In genomic region chr5:137332857-137333511, GRCm38 (mm10) we compare ENCODE assay signal across 8 mouse cellular contexts. TPM values are rescaled to one million over a fixed set of nuclear protein-coding genes. Genes with fewer than 3 reads are reported as not detected.
A peak's percentile ranks its signal among the peaks of the same experiment; 100 is the strongest.
DNase-seq lines count a peak whose midpoint lies in the region; ATAC-seq and TF ChIP-seq lines count a peak whose summit lies in the region.

No protein-coding gene starts in this region.

- H3K4me3 ChIP-seq in heart, embryonic 16.5 days (ENCODE audit: low read length): peak overlapping the region; percentile 67
- peak overlapping the region; percentile 82 to 90 for H3K4me3 ChIP-seq in ES-E14 (ENCODE audit: insufficient read depth in 1 of 2, low read depth in 1 of 2, low read length in 2 of 2, poor library complexity in 1 of 2, severe bottlenecking in 1 of 2)
- H3K4me3 ChIP-seq in hindbrain, embryonic 10.5 days: peak overlapping the region; percentile 79
- H3K4me3 ChIP-seq in midbrain, embryonic 12.5 days: peak overlapping the region; percentile 69

- no peak for ATAC-seq in heart, embryonic 16.5 days (replicated peaks; ENCODE audit: extremely low read depth, insufficient read depth, low FRiP score)
- no peak; the same call in 1 of the 2 replicates for ATAC-seq in midbrain, embryonic 12.5 days (ENCODE audit: low FRiP score, low read depth)

- no peak overlapping the region for H3K27ac ChIP-seq in heart, embryonic 16.5 days (ENCODE audit: low read length)
- H3K27ac ChIP-seq in ES-E14 (ENCODE audit: insufficient read depth, low read depth, low read length, poor library complexity, severe bottlenecking): no peak overlapping the region
- H3K27ac ChIP-seq in hindbrain, embryonic 10.5 days: peak overlapping the region; percentile 91
- peak overlapping the region; percentile 76 for H3K27ac ChIP-seq in midbrain, embryonic 12.5 days (replicated peaks)

- H3K36me3 ChIP-seq in heart, embryonic 16.5 days (ENCODE audit: control insufficient read depth, insufficient read depth): no peaks in the 10 kb centered on the region
- H3K36me3 ChIP-seq in ES-E14 (ENCODE audit: control insufficient read depth, insufficient read depth, low read length, poor library complexity, severe bottlenecking): no peaks in the 10 kb centered on the region; the same call in 1 of the 2 replicates
- peaks cover 6% of the 10 kb centered on the region; the same call in 1 of the 2 replicates for H3K36me3 ChIP-seq in hindbrain, embryonic 10.5 days
- peaks cover 3% of the 10 kb centered on the region; the same call in 1 of the 2 replicates for H3K36me3 ChIP-seq in midbrain, embryonic 12.5 days

- no peaks in the 10 kb centered on the region for H3K27me3 ChIP-seq in heart, embryonic 16.5 days (ENCODE audit: control insufficient read depth, insufficient read depth, low read length)
- no peaks in the 10 kb centered on the region for H3K27me3 ChIP-seq in hindbrain, embryonic 10.5 days (ENCODE audit: insufficient read depth, poor library complexity, severe bottlenecking)
- H3K27me3 ChIP-seq in midbrain, embryonic 12.5 days: 0 out of 2 replicates have a peak, but pooled peaks cover 5% of the 10 kb centered on the region

- in situ Hi-C loops in ES-E14 (cut with MboI; ENCODE audit: low sequenced_read_pairs in 2 of 2, unreplicated experiment in 2 of 2): no loop called here

- no peaks in the 10 kb centered on the region for H3K9me3 ChIP-seq in heart, embryonic 16.5 days (replicated peaks; ENCODE audit: control insufficient read depth, low read length)
- H3K9me3 ChIP-seq in ES-E14 (ENCODE audit: control insufficient read depth, insufficient read depth, low read depth, low read length): no peaks in the 10 kb centered on the region
- H3K9me3 ChIP-seq in hindbrain, embryonic 10.5 days: no peaks in the 10 kb centered on the region
- no peaks in the 10 kb centered on the region for H3K9me3 ChIP-seq in midbrain, embryonic 12.5 days

- no peak for DNase-seq in heart, adult 8-10 months (ENCODE audit: low spot score)
- DNase-seq in ES-E14 (ENCODE audit: low read depth, low spot score): no peak
- DNase-seq in hindbrain, embryonic 10.5 days (ENCODE audit: low spot score): no peak
- DNase-seq in embryo, embryonic 10.5 days (ENCODE audit: low spot score): no peak
- no peak for DNase-seq in ovary, postnatal 14 days (ENCODE audit: low spot score)
- DNase-seq in gastrocnemius, postnatal 4 days (ENCODE audit: low spot score in 2 of 2): no peak

- WGBS in heart, embryonic 16.5 days: 23% methylated on average over 15 of the region's 15 CpGs
- 19% methylated on average over 15 of the region's 15 CpGs for WGBS in hindbrain, embryonic 10.5 days
- 15% methylated on average over 15 of the region's 15 CpGs for WGBS in midbrain, embryonic 12.5 days

- H3K4me2 ChIP-seq in heart, embryonic 16.5 days (ENCODE audit: low read depth, low read length): peak overlapping the region; percentile 92
- H3K4me2 ChIP-seq in midbrain, embryonic 12.5 days (replicated peaks): peak overlapping the region; percentile 95

- H3K9ac ChIP-seq in heart, embryonic 16.5 days (ENCODE audit: low read length): peak overlapping the region; percentile 59
- H3K9ac ChIP-seq in ES-E14 (ENCODE audit: insufficient read depth, low read depth, low read length, poor library complexity, severe bottlenecking): peak overlapping the region; percentile 59; the same call in 1 of the 2 replicates
- peak overlapping the region; percentile 85 for H3K9ac ChIP-seq in midbrain, embryonic 12.5 days (replicated peaks)

- peaks cover 9% of the 10 kb centered on the region; the same call in 1 of the 2 replicates for H3K4me1 ChIP-seq in heart, embryonic 16.5 days (ENCODE audit: control insufficient read depth, insufficient read depth, low read length)
- H3K4me1 ChIP-seq in ES-E14 (ENCODE audit: control insufficient read depth in 2 of 2, insufficient read depth in 2 of 2, low read length in 2 of 2, poor library complexity in 1 of 2): peaks cover 13 to 22% of the 10 kb centered on the region in 2 experiments
- H3K4me1 ChIP-seq in hindbrain, embryonic 10.5 days (replicated peaks): peaks cover 34% of the 10 kb centered on the region
- H3K4me1 ChIP-seq in midbrain, embryonic 12.5 days: peaks cover 11% of the 10 kb centered on the region

TF ChIP-seq in ES-E14, 5 proteins besides CTCF, POLR2A, EP300 and RAD21:
- TF ChIP-seq CHD2 (IDR thresholded peaks at IDR 0.05; ENCODE audit: low read depth, low read length) (no peak), MAFK (IDR thresholded peaks at IDR 0.05; ENCODE audit: insufficient read depth, low read depth, low read length) (no peak), ZC3H11A (IDR thresholded peaks at IDR 0.05; ENCODE audit: borderline replicate concordance, low read depth, low read length) (no peak), HCFC1 (IDR thresholded peaks at IDR 0.05; ENCODE audit: borderline replicate concordance, insufficient read depth, low read length) (no peak), ZNF384 (IDR thresholded peaks at IDR 0.05; ENCODE audit: low read depth, low read length) (no peak)

RNA-seq across cellular contexts. Expression of gene Slc12a9, which starts 0.4 kb away (rescaled TPM):
- 7.7 and 8.5 TPM in 2 replicates for polyA plus RNA-seq in heart, embryonic 16.5 days (2015; fragmentation: Nextera tagmentation; extraction: Ambion mirVana)
- total RNA-seq in heart, adult 8-10 months (2022): 1 to 10 TPM; 1.3 to 2.1 (median 2.0) TPM
- total RNA-seq in ES-E14 (2012; rRNA removed): 20.9 and 34.9 TPM in 2 replicates
- 14.2 and 17.2 TPM in 2 replicates for polyA plus RNA-seq in hindbrain, embryonic 10.5 days (2016; fragmentation: Nextera tagmentation; extraction: Ambion mirVana)
- polyA plus RNA-seq in midbrain, embryonic 12.5 days (2016; fragmentation: Nextera tagmentation; extraction: Ambion mirVana): 22.7 and 22.9 TPM in 2 replicates
- total RNA-seq in gastrocnemius, postnatal 4 days (2021): 10 to 100 TPM in 1 of 2 experiments, 1 to 10 TPM in 1; 8.2 to 10.3 TPM

RNA-seq across cellular contexts. Expression of gene Ephb4, which starts 16.9 kb away (rescaled TPM):
- 32.1 and 36.4 TPM in 2 replicates for polyA plus RNA-seq in heart, embryonic 16.5 days (2015; fragmentation: Nextera tagmentation; extraction: Ambion mirVana)
- 10 to 100 TPM; 43.7 to 47.3 (median 46.3) TPM for total RNA-seq in heart, adult 8-10 months (2022)
- total RNA-seq in ES-E14 (2012; rRNA removed): 34.3 and 58.8 TPM in 2 replicates
- polyA plus RNA-seq in hindbrain, embryonic 10.5 days (2016; fragmentation: Nextera tagmentation; extraction: Ambion mirVana): 29.7 and 31.4 TPM in 2 replicates
- 27.0 and 28.9 TPM in 2 replicates for polyA plus RNA-seq in midbrain, embryonic 12.5 days (2016; fragmentation: Nextera tagmentation; extraction: Ambion mirVana)
- 10 to 100 TPM; 56.9 to 57.6 TPM for total RNA-seq in gastrocnemius, postnatal 4 days (2021)

RNA-seq across cellular contexts. Expression of gene Trip6, which starts 18.8 kb away (rescaled TPM):
- polyA plus RNA-seq in heart, embryonic 16.5 days (2015; fragmentation: Nextera tagmentation; extraction: Ambion mirVana): 43.1 and 49.7 TPM in 2 replicates
- total RNA-seq in heart, adult 8-10 months (2022): 10 to 100 TPM; 11.5 to 13.2 (median 12.4) TPM
- total RNA-seq in ES-E14 (2012; rRNA removed): 22.7 and 24.2 TPM in 2 replicates
- 53.9 and 57.2 TPM in 2 replicates for polyA plus RNA-seq in hindbrain, embryonic 10.5 days (2016; fragmentation: Nextera tagmentation; extraction: Ambion mirVana)
- 34.9 and 43.3 TPM in 2 replicates for polyA plus RNA-seq in midbrain, embryonic 12.5 days (2016; fragmentation: Nextera tagmentation; extraction: Ambion mirVana)
- 10 to 100 TPM; 31.2 to 31.9 TPM for total RNA-seq in gastrocnemius, postnatal 4 days (2021)

RNA-seq across cellular contexts. Expression of gene Srrt, which starts 25.5 kb away (rescaled TPM):
- 94.5 and 97.0 TPM in 2 replicates for polyA plus RNA-seq in heart, embryonic 16.5 days (2015; fragmentation: Nextera tagmentation; extraction: Ambion mirVana)
- total RNA-seq in heart, adult 8-10 months (2022): 10 to 100 TPM; 54.4 to 62.6 (median 60.3) TPM
- total RNA-seq in ES-E14 (2012; rRNA removed): 350 and 528 TPM in 2 replicates
- 175 and 186 TPM in 2 replicates for polyA plus RNA-seq in hindbrain, embryonic 10.5 days (2016; fragmentation: Nextera tagmentation; extraction: Ambion mirVana)
- polyA plus RNA-seq in midbrain, embryonic 12.5 days (2016; fragmentation: Nextera tagmentation; extraction: Ambion mirVana): 178 and 180 TPM in 2 replicates
- total RNA-seq in gastrocnemius, postnatal 4 days (2021): 100 to 1,000 TPM; 113 to 138 TPM

RNA-seq across cellular contexts. Expression of gene Ufsp1, which starts 38.6 kb away (rescaled TPM):
- 8.5 TPM in 2 replicates for polyA plus RNA-seq in heart, embryonic 16.5 days (2015; fragmentation: Nextera tagmentation; extraction: Ambion mirVana)
- total RNA-seq in heart, adult 8-10 months (2022): 10 to 100 TPM in 2 of 4 experiments, 1 to 10 TPM in 2; 7.7 to 10.4 (median 9.7) TPM
- total RNA-seq in ES-E14 (2012; rRNA removed): 3.6 and 6.3 TPM in 2 replicates
- polyA plus RNA-seq in hindbrain, embryonic 10.5 days (2016; fragmentation: Nextera tagmentation; extraction: Ambion mirVana): 10.6 and 12.2 TPM in 2 replicates
- polyA plus RNA-seq in midbrain, embryonic 12.5 days (2016; fragmentation: Nextera tagmentation; extraction: Ambion mirVana): 7.9 and 8.0 TPM in 2 replicates
- total RNA-seq in gastrocnemius, postnatal 4 days (2021): 10 to 100 TPM; 47.7 to 51.2 TPM

Comparison
In these comparisons a context has a peak if more than half of its experiments do, and no peak if none do; other contexts are left out.
1. H3K27ac ChIP-seq: peak in hindbrain, embryonic 10.5 days (single experiment) and midbrain, embryonic 12.5 days (single experiment); none in heart, embryonic 16.5 days (single experiment) and ES-E14 (single experiment).
2. Peak in every context shown above with its lines, with median percentiles within 50 percentile points of each other: H3K4me3 ChIP-seq and H3K9ac ChIP-seq.